Mouse (Mus musculus) T-helper 1 cell (primary cell): Measurements from ENCODE around the gene Serf2.
"Not testable (repeated sequence)": the region's sequence is repeated elsewhere in the genome, so short reads cannot be mapped to it uniquely, and the experiment has no call there.

ENCODE experiments used
- in situ Hi-C: fragments of 300-600 bp; cut with MboI, MseI; formaldehyde crosslinking; loops from one replicate; pipeline ENCODE4 v1.15.1; 2025; ENCODE audit warnings: high pct_unique_total_duplicates

Gene Serf2

DNA sequence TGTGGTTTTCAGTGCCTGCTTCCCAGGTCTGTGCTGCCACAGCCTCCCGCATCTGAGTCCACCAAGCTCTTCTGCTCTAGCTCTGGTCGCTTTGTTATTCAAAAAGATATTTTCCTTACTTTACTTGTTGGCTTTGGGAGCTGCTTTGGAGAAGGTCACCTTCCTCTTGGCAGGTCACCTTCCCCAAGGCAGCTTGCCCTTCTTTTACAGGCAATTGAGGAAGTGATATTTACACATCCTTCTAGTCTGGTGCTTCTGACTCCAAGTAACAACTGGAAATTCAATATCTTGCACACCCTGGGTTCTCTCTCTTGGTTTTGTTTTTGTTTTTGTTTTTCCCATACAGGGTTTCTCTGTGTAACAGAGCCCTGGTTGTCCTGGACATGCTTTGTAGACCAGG lies 35.4 kb downstream of the Serf2 start:
- in situ Hi-C loops, result not testable (repeated sequence)

GRCm38 (mm10) chr2:121501550-121501949 lies 52.6 kb downstream of the Serf2 start:
- in situ Hi-C loops, result not testable (repeated sequence)

DNA sequence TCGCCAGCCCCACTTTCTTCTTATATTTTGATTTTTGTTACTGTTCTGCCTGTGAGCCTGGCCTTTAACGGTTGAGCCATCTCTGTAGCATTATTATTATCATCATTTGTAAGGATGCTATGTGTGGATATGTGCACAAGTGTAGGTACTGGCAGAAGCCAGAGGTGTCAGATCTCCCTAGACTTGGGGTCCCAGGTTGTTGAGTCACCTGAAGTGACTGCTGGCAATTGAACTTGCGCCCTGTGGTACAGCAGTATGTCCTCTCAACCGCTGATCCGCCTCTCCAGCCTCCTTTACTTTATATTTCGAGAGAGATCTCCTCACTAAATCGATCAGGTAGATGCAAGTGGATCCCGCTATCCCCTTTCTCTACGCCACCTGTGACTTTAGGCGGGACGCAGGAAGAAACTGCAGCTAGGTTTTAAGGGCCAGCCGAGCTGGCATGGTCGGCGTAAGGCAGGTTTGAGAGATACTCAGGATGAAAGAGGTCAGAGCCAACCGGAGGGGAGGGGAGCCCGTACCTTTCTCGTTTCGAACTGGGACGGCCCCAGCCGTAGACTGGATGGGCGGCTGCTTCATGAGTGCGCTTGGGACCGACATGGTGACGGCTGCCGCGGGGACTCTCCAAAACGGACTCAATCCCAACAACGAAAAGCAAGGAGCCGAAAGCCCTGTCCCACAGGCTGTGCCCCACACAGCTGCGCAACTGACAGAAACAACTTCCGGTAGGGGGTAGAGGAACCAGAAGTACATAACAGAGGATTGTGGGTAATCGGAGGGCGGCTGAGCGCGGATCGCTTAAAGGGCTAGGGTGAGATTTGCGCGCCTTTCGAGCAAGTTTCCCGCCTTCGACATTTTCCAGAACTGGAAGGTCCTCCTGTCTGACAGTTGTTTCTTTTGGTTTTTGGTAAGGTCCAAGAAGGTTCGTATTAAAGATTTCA lies 57.2 kb downstream of the Serf2 start, which contains the start of the genes Mfap1a and Wdr76:
Gene Mfap1a (minus strand): TSS at position 724 of the 941 bp plus-strand sequence.
Gene Wdr76 (plus strand): TSS at position 782 of the 941 bp plus-strand sequence.
- in situ Hi-C loops, result loop anchor here (5.0 kb wide), 1 partner anchor 34 kb away; the partner anchor contains the start of gene Mfap1b

DNA sequence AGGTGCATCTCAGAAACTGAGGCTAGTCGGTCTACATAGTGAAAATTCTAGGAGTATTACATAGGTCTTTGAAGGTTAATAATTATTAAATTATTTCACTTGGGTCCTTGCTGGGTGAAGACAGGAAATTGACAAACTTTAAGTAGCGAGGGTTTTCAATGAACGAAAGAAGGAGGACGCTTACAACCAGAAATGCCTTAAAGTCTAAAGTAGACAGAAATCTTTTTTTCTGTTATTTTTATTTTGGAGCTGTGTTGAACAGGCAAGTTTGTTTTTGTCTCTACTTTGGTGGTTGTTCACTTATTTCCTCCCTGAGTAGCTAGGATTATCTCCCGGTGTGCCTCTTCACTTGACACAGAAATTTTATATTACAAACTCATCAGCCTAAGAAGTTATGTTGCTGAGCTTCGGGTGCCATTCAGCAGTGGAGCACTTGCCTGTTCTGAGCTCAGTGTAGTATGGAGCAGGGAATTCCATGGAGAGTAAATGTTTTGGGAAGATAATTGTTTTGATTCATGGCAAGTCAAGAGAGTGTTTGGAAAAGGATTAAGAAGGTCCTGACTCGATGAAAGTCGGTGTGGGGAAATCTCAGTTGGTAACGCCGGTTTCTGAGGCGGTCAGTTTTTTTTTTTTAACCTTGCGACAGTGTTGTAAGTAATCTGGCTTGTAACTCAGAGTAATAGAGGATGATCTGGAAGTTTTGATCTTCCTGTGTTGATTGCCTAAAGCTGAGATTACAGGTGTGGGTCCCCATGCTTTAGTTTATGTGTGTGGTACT lies 58.4 kb downstream of the Serf2 start:
- in situ Hi-C loops, result loop anchor here (5.0 kb wide), 1 partner anchor 35 kb away; the partner anchor contains the start of gene Mfap1b
